Mouse (Mus musculus) embryonic facial prominence, embryonic 14.5 days (tissue): Measurements from ENCODE around the gene Dnajb1. TPM values are rescaled to one million over a fixed set of nuclear protein-coding genes. Genes with fewer than 3 reads are reported as not detected.

ENCODE experiments used
- ATAC-seq: fragments of 200-750 bp; cut with Nextera tagmentation; 2 replicates; pipeline ENCODE4 v1.8.0; 2017; ENCODE audit warnings: low read depth, moderate number of reproducible peaks, moderate TSS enrichment
- DNase-seq: peaks from one replicate; pipeline ENCODE4 v3.0.0-alpha.2; 2015; ENCODE audit warnings: low spot score
- H3K27ac ChIP-seq: fragments of 300-500 bp; sonication (generic); replicated peaks from 2 replicates; pipeline ENCODE4 v1.5.1; 2014; ENCODE audit warnings: low read depth, mild to moderate bottlenecking, low read length, moderate library complexity
- H3K27me3 ChIP-seq: fragments of 300-500 bp; sonication (generic); replicated peaks from 2 replicates; pipeline ENCODE4 v1.6.1; 2014; ENCODE audit warnings: low read length; ENCODE audit not compliant: control insufficient read depth, insufficient read depth
- H3K36me3 ChIP-seq: fragments of 300-500 bp; sonication (generic); 2 replicates; pipeline ENCODE4 v1.6.1; 2014; ENCODE audit warnings: low read length, mixed read lengths; ENCODE audit not compliant: control insufficient read depth, insufficient read depth
- H3K4me1 ChIP-seq: fragments of 300-500 bp; sonication (generic); 2 replicates; pipeline ENCODE4 v1.6.1; 2014; ENCODE audit warnings: antibody characterized with exemption, low read length; ENCODE audit not compliant: control insufficient read depth, insufficient read depth
- H3K4me2 ChIP-seq: fragments of 300-500 bp; sonication (generic); 2 replicates; pipeline ENCODE4 v1.6.1; 2014; ENCODE audit warnings: low read depth, mild to moderate bottlenecking, low read length, moderate library complexity, mixed read lengths
- H3K4me3 ChIP-seq: fragments of 300-500 bp; sonication (generic); 2 replicates; pipeline ENCODE4 v1.5.1; 2014; ENCODE audit warnings: low read depth, mild to moderate bottlenecking, low read length
- H3K9ac ChIP-seq: fragments of 300-500 bp; sonication (generic); 2 replicates; pipeline ENCODE4 v1.6.1; 2014; ENCODE audit warnings: low read depth, mild to moderate bottlenecking, low read length, moderate library complexity, mixed read lengths
- H3K9me3 ChIP-seq: fragments of 300-500 bp; sonication (generic); 2 replicates; pipeline ENCODE4 v1.6.1; 2016; ENCODE audit warnings: low read length; ENCODE audit not compliant: control insufficient read depth
- WGBS: fragments of 180-500 bp; shearing (Covaris S2); extraction: QIAGEN DNeasy Blood & Tissue Kit; methylation state at CpG from one replicate; pipeline ENCODE4 v1.1.7; 2014; 5-methylcytosine and 5-hydroxymethylcytosine counted together
- polyA plus RNA-seq: library from polyadenylated mRNA; unstranded; fragments of >200 nt; fragmentation: Nextera tagmentation; extraction: Ambion mirVana; gene quantifications from 2 replicates; pipeline ENCODE4 v1.2.1, GENCODE M21; 2014

Gene Dnajb1
- polyA plus RNA-seq = 47.2 and 47.5 TPM in 2 replicates

- Histone ChIP-seq H3K27ac (peak within 1 kb of the TSS; percentile 99), H3K4me1 (peaks cover 16% of the 10 kb centered on the region), H3K4me3 (peak within 1 kb of the TSS; percentile 89), H3K4me2 (peak within 1 kb of the TSS; percentile 86), H3K27me3 (no peaks in the 10 kb centered on the region), H3K36me3 (peaks cover 35% of the 10 kb centered on the region), H3K9ac (peak within 1 kb of the TSS; percentile 93), H3K9me3 (no peaks in the 10 kb centered on the region)
- DNase-seq (peak; percentile 99), ATAC-seq (peak; percentile 98)
- 0% methylated on average over 36 of the region's 69 CpGs for WGBS
Measured at GRCm38 (mm10) chr8:83607661-83608397, at the start of gene Dnajb1, which contains the start of gene Tecr. Gene Dnajb1, plus strand, starts transcription at chr8:83608193. Gene Tecr, minus strand, starts transcription at chr8:83607971.

- H3K27ac ChIP-seq = no peak overlapping the region
- H3K9me3 ChIP-seq = no peaks in the 10 kb centered on the region
- no peak overlapping the region for H3K4me2 ChIP-seq
- H3K4me1 ChIP-seq = no peaks in the 10 kb centered on the region; the same call in none of the 2 replicates
- no peaks in the 10 kb centered on the region for H3K36me3 ChIP-seq
- H3K27me3 ChIP-seq = no peaks in the 10 kb centered on the region
- no peak overlapping the region for H3K9ac ChIP-seq
- DNase-seq (no peak), ATAC-seq (no peak)
- H3K4me3 ChIP-seq = no peak overlapping the region
- WGBS = 84% methylated on average over 3 of the region's 3 CpGs
Measured at GRCm38 (mm10) chr8:83562669-83563068, 45.3 kb upstream of the Dnajb1 start.

DNA sequence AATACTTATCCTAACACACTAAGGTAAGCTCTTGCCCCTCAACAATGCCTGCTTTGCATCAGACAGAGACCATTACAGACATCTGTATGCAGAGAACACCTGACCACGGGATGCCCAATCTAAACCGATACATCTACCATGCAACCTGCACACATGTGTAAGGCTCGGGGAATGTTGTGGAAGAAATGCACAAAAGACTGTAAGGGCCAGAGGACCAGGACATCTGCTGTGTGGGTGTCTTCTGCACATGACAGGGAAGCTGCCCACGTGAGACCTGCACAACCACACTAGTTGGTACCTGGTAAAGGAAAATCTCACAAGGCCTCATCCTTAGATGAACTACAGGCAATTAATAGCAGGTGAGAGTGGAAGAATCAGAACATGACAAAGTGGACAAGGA, 44.7 kb upstream of the Dnajb1 start:
- Histone ChIP-seq H3K4me1 (no peaks in the 10 kb centered on the region; the same call in none of the 2 replicates), H3K27ac (no peak overlapping the region), H3K27me3 (no peaks in the 10 kb centered on the region), H3K4me2 (no peak overlapping the region), H3K9me3 (no peaks in the 10 kb centered on the region), H3K36me3 (no peaks in the 10 kb centered on the region), H3K4me3 (no peak overlapping the region), H3K9ac (no peak overlapping the region)
- DNase-seq (no peak), ATAC-seq (no peak)
- WGBS = 64% methylated on average over 4 of the region's 4 CpGs

DNA sequence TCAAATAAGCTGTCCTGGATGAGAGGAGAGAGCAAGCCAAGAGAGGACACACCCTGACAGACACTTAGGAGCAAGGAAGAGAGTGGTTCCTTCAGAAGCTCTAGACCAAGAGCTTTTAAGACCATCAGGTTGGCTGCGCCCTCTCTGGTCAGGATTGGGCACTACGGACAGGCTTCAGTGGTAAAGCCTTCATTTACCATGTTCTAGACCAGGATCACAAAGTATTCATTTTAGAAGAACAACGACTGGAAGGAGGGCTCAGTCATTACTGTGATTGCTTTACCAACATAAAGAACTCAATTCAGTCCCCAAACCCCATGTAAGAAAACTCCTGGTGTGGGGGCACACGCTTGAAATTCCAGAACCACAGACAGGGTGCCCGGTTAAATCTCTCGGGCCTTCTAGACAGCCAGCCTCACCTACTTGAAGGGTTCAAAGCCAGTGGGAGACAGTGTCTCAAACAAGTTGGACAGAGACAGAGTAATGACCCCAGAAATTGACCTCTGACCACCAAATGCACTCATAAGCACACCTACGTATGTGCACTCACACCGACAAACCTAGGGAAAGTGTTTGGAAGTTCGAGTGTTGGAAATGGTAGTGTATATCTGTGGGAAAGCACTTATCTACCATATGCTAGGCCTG, 42.1 kb upstream of the Dnajb1 start:
- Histone ChIP-seq H3K27ac (no peak overlapping the region), H3K4me1 (no peaks in the 10 kb centered on the region; the same call in none of the 2 replicates), H3K9ac (no peak overlapping the region), H3K4me3 (no peak overlapping the region; the same call in 1 of the 2 replicates), H3K27me3 (no peaks in the 10 kb centered on the region), H3K9me3 (no peaks in the 10 kb centered on the region), H3K4me2 (peak overlapping the region; percentile 74; the same call in 1 of the 2 replicates), H3K36me3 (peaks cover 14% of the 10 kb centered on the region)
- DNase-seq (no peak), ATAC-seq (no peak)
- WGBS = 75% methylated on average over 9 of the region's 9 CpGs

GRCm38 (mm10) chr8:83566469-83567395, 41.3 kb upstream of the Dnajb1 start, which contains the start of gene Ndufb7:
Gene Ndufb7, plus strand, starts transcription at chr8:83566671.
- Histone ChIP-seq H3K9me3 (no peaks in the 10 kb centered on the region), H3K27ac (no peak within 1 kb of the TSS; the same call in 1 of the 2 replicates), H3K4me2 (peak within 1 kb of the TSS; percentile 74), H3K27me3 (no peaks in the 10 kb centered on the region), H3K9ac (peak within 1 kb of the TSS; percentile 78), H3K4me3 (peak within 1 kb of the TSS; percentile 66), H3K4me1 (no peaks in the 10 kb centered on the region; the same call in none of the 2 replicates), H3K36me3 (peaks cover 23% of the 10 kb centered on the region)
- peak; percentile 93 for DNase-seq
- under 1% methylated on average over 39 of the region's 48 CpGs for WGBS
- peak; percentile 87 for ATAC-seq

GRCm38 (mm10) chr8:83567668-83568067, 40.3 kb upstream of the Dnajb1 start:
- Histone ChIP-seq H3K4me2 (peak overlapping the region; percentile 74), H3K27ac (no peak overlapping the region), H3K36me3 (peaks cover 32% of the 10 kb centered on the region), H3K9me3 (no peaks in the 10 kb centered on the region), H3K4me3 (peak overlapping the region; percentile 66), H3K9ac (peak overlapping the region; percentile 78), H3K4me1 (no peaks in the 10 kb centered on the region; the same call in none of the 2 replicates), H3K27me3 (no peaks in the 10 kb centered on the region)
- WGBS = 50% methylated on average over 3 of the region's 3 CpGs
- ATAC-seq = no peak
- no peak for DNase-seq

DNA sequence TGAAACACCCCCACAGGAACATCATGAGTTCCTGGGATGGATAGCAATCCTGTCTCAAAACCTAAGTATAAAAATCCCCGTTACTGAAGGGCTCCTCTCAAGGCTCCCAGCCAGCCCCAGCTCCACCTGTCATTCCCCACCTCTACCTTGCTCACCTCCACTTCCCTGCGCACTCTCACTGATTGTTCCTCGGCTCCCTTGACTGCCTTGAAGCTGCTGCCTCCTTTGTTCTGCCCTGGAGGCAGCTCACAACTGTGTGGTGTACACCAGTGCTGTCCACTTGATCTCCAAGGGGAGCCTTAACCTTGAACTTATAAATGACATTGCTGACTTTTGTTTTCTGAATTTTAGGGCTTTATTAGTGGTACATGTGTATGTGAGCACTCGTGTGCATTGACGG, 39.9 kb upstream of the Dnajb1 start:
- Histone ChIP-seq H3K4me2 (no peak overlapping the region; the same call in 1 of the 2 replicates), H3K4me3 (no peak overlapping the region), H3K9ac (peak overlapping the region; percentile 78), H3K27me3 (no peaks in the 10 kb centered on the region), H3K36me3 (peaks cover 37% of the 10 kb centered on the region), H3K27ac (no peak overlapping the region), H3K4me1 (no peaks in the 10 kb centered on the region; the same call in none of the 2 replicates), H3K9me3 (no peaks in the 10 kb centered on the region)
- 61% methylated on average over 5 of the region's 5 CpGs for WGBS
- DNase-seq (no peak), ATAC-seq (no peak)

- Histone ChIP-seq H3K4me2 (no peak overlapping the region), H3K9me3 (no peaks in the 10 kb centered on the region), H3K4me1 (no peaks in the 10 kb centered on the region; the same call in none of the 2 replicates), H3K27me3 (no peaks in the 10 kb centered on the region), H3K4me3 (no peak overlapping the region), H3K27ac (no peak overlapping the region), H3K9ac (no peak overlapping the region; the same call in 1 of the 2 replicates), H3K36me3 (peaks cover 43% of the 10 kb centered on the region)
- 74% methylated on average over 5 of the region's 5 CpGs for WGBS
- DNase-seq (no peak), ATAC-seq (no peak)
Measured at GRCm38 (mm10) chr8:83568755-83569154, 39.2 kb upstream of the Dnajb1 start.
